Mouse (Mus musculus) midbrain, postnatal 0 days (tissue): Measurements from ENCODE around the gene Zfp213. TPM values are rescaled to one million over a fixed set of nuclear protein-coding genes. Genes with fewer than 3 reads are reported as not detected.

Source experiments
- ATAC-seq: fragments of 200-750 bp; cut with Nextera tagmentation; 2 replicates; pipeline ENCODE4 v1.8.0; 2017; ENCODE audit warnings: moderate number of reproducible peaks, mild to moderate bottlenecking, moderate TSS enrichment, moderate library complexity; ENCODE audit not compliant: low FRiP score
- DNase-seq: peaks from one replicate; pipeline ENCODE4 v3.0.0-alpha.2; 2015; ENCODE audit warnings: low spot score
- H3K27ac ChIP-seq: fragments of 300-500 bp; sonication (generic); 2 replicates; pipeline ENCODE4 v1.5.1; 2014; ENCODE audit warnings: low read depth, mild to moderate bottlenecking, low read length, mixed read lengths
- H3K27me3 ChIP-seq: fragments of 300-500 bp; sonication (generic); 2 replicates; pipeline ENCODE4 v1.6.1; 2014; ENCODE audit warnings: low read length, control low read depth, mixed read lengths; ENCODE audit not compliant: insufficient read depth
- H3K36me3 ChIP-seq: fragments of 300-500 bp; sonication (generic); 2 replicates; pipeline ENCODE4 v1.6.1; 2014; ENCODE audit warnings: low read length, control low read depth, mixed read lengths; ENCODE audit not compliant: insufficient read depth
- H3K4me1 ChIP-seq: fragments of 300-500 bp; sonication (generic); 2 replicates; pipeline ENCODE4 v1.6.1; 2014; ENCODE audit warnings: mild to moderate bottlenecking, control low read depth, antibody characterized with exemption, low read length, mixed read lengths; ENCODE audit not compliant: insufficient read depth
- H3K4me2 ChIP-seq: fragments of 300-500 bp; sonication (generic); 2 replicates; pipeline ENCODE4 v1.6.1; 2014; ENCODE audit warnings: low read depth, mild to moderate bottlenecking, low read length, mixed read lengths; ENCODE audit not compliant: poor library complexity, severe bottlenecking
- H3K4me3 ChIP-seq: fragments of 300-500 bp; sonication (generic); 2 replicates; pipeline ENCODE4 v1.5.1; 2014; ENCODE audit warnings: low read depth, mild to moderate bottlenecking, low read length, moderate library complexity
- H3K9ac ChIP-seq: fragments of 300-500 bp; sonication (generic); replicated peaks from 2 replicates; pipeline ENCODE4 v1.6.1; 2014; ENCODE audit warnings: mild to moderate bottlenecking, low read length, moderate library complexity, mixed read lengths; ENCODE audit not compliant: poor library complexity, severe bottlenecking
- H3K9me3 ChIP-seq: fragments of 300-500 bp; sonication (generic); 2 replicates; pipeline ENCODE4 v1.6.1; 2016; ENCODE audit warnings: low read length, control low read depth
- CTCF ChIP-seq: IDR thresholded peaks from 2 replicates; pipeline ENCODE4 v1.5.1; 2016; ENCODE audit warnings: antibody characterized with exemption, mild to moderate bottlenecking
- WGBS: fragments of 180-500 bp; shearing (Covaris S2); extraction: QIAGEN DNeasy Blood & Tissue Kit; methylation state at CpG from one replicate; pipeline ENCODE4 v1.1.7; 2014; 5-methylcytosine and 5-hydroxymethylcytosine counted together
- polyA plus RNA-seq: library from polyadenylated mRNA; unstranded; fragments of >200 nt; fragmentation: Nextera tagmentation; extraction: Ambion mirVana; gene quantifications from 2 replicates; pipeline ENCODE4 v1.2.1, GENCODE M21; 2015
- total RNA-seq: library from RNA; depleted of rRNA; stranded (reverse); fragments of >200 nt; gene quantifications from 2 replicates; pipeline ENCODE4 v1.2.3, GENCODE M21; 2014

Zfp213 gene
- total and polyA plus RNA-seq, 2 experiments from 2014 or later = 10.0 to 16.9 TPM

GRCm38 (mm10) chr17:23549441-23549840 is 14.6 kb downstream of the Zfp213 start:
- peak overlapping the region; percentile 64 for H3K9ac ChIP-seq
- 3% methylated on average over 9 of the region's 9 CpGs for WGBS
- no peaks in the 10 kb centered on the region for H3K9me3 ChIP-seq

DNA sequence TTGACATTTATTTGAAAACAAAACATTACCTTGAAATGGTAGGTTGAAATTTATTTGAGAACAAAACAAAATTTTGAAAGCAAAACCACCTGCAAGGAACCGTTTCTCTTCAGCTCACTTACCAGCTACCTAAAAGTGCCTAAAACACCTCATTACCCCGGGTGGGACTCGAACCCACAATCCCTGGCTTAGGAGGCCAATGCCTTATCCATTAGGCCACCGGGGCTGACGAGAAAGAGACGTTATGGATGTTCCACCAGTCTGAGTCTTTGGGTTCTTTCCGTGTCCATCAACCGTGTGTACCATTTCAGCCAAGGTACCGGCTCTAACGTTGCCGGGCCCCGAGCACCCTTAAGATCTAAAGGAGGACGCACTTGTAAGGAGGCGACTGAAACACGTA is 15.4 kb downstream of the Zfp213 start:
- 0 out of 2 replicates have a peak, but pooled peaks cover 3% of the 10 kb centered on the region for H3K4me1 ChIP-seq
- no peaks in the 10 kb centered on the region for H3K9me3 ChIP-seq
- no peak overlapping the region for H3K9ac ChIP-seq
- no peak for TF ChIP-seq CTCF
- ATAC-seq (no peak), DNase-seq (peak; percentile 86)
- H3K27me3 ChIP-seq = no peaks in the 10 kb centered on the region
- peak overlapping the region; percentile 55 for H3K4me3 ChIP-seq
- peak overlapping the region; percentile 82 for H3K4me2 ChIP-seq
- peak overlapping the region; percentile 45 for H3K27ac ChIP-seq
- 0 out of 2 replicates have a peak, but pooled peaks cover 4% of the 10 kb centered on the region for H3K36me3 ChIP-seq
- WGBS = under 1% methylated on average over 15 of the region's 15 CpGs

More at GRCm38 (mm10) chr17:23549441-23549840, 14.6 kb downstream of the Zfp213 start:
- peak overlapping the region; percentile 60 for H3K27ac ChIP-seq
- no peak for ATAC-seq
- 0 out of 2 replicates have a peak, but pooled peaks cover 4% of the 10 kb centered on the region for H3K36me3 ChIP-seq
- peak overlapping the region; percentile 82 for H3K4me2 ChIP-seq
- no peak for TF ChIP-seq CTCF
- DNase-seq = peak; percentile 55
- no peaks in the 10 kb centered on the region for H3K27me3 ChIP-seq
- 0 out of 2 replicates have a peak, but pooled peaks cover 3% of the 10 kb centered on the region for H3K4me1 ChIP-seq
- peak overlapping the region; percentile 55 for H3K4me3 ChIP-seq

- TF ChIP-seq CTCF = no peak
Observed at GRCm38 (mm10) chr17:23547681-23548443, 16.2 kb downstream of the Zfp213 start.

DNA sequence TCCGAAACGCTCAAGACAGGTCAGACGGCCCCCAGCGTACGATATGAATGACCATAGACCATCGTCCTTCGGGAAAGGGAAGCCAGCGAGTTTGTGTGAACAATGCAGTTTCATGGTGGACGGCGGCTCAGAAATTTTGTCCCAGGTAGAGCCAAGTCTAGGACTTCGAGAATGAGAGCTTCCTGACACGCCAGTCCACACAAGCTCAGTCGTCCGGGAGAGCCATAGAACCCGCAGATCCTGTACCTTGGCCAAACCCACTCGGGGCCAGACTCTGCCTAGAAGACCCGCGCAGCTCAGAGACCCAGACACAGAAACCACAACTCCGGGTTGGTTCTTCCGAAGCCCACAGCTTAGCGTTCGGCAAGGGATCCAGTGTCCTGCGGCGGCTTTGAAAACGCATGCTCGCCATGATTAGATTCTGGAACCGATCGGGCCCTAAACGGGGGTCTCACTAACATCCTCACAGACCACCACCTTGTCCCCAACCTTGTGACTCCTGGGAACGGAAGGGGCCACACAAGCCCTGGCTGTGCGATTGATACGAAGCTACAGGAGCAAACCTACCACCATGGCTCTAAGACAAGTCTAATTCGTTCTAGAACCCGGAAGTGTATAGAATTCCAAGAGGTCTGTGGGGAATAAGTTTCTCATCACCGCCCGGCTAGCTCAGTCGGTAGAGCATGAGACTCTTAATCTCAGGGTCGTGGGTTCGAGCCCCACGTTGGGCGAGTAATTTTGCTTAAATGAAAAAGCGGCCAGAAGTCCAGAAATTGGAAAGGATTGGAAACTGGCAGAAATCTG is 17.1 kb downstream of the Zfp213 start:
- H3K4me3 ChIP-seq = peak overlapping the region; percentile 64
- peak overlapping the region; percentile 57 for H3K4me2 ChIP-seq
- H3K9ac ChIP-seq = peak overlapping the region; percentile 62
- DNase-seq (peak; percentile 90), ATAC-seq (0 out of 2 replicates have a peak, but pooled peaks have one; percentile 11)
- no peak for TF ChIP-seq CTCF
- peak overlapping the region; percentile 64 for H3K27ac ChIP-seq
- H3K9me3 ChIP-seq = no peaks in the 10 kb centered on the region
- H3K36me3 ChIP-seq = no peaks in the 10 kb centered on the region
- H3K4me1 ChIP-seq = 0 out of 2 replicates have a peak, but pooled peaks cover 2% of the 10 kb centered on the region
- whole genome bisulfite sequencing = under 1% methylated on average over 42 of the region's 42 CpGs
- no peaks in the 10 kb centered on the region for H3K27me3 ChIP-seq

More at GRCm38 (mm10) chr17:23547681-23548443, 16.2 kb downstream of the Zfp213 start:
- DNase-seq = no peak
- 0 out of 2 replicates have a peak, but pooled peaks cover 3% of the 10 kb centered on the region for H3K4me1 ChIP-seq
- H3K4me2 ChIP-seq = peak overlapping the region; percentile 57; the same call in 1 of the 2 replicates
- H3K36me3 ChIP-seq = no peaks in the 10 kb centered on the region
- H3K27ac ChIP-seq = no peak overlapping the region
- H3K9ac ChIP-seq = no peak overlapping the region
- H3K27me3 ChIP-seq = no peaks in the 10 kb centered on the region
- no peak for ATAC-seq
- H3K4me3 ChIP-seq = peak overlapping the region; percentile 64; the same call in 1 of the 2 replicates
- 60% methylated on average over 11 of the region's 11 CpGs for WGBS
- no peaks in the 10 kb centered on the region for H3K9me3 ChIP-seq

GRCm38 (mm10) chr17:23546333-23546701 is 17.7 kb downstream of the Zfp213 start:
- WGBS = under 1% methylated on average over 20 of the region's 20 CpGs
- ATAC-seq (0 out of 2 replicates have a peak, but pooled peaks have one; percentile 36), DNase-seq (peak; percentile 84)
- peak overlapping the region; percentile 57 for H3K4me2 ChIP-seq
- no peaks in the 10 kb centered on the region for H3K36me3 ChIP-seq
- H3K9ac ChIP-seq = peak overlapping the region; percentile 62
- no peaks in the 10 kb centered on the region for H3K4me1 ChIP-seq
- H3K4me3 ChIP-seq = peak overlapping the region; percentile 64
- H3K27me3 ChIP-seq = no peaks in the 10 kb centered on the region
- H3K9me3 ChIP-seq = no peaks in the 10 kb centered on the region
- TF ChIP-seq CTCF = no peak
- peak overlapping the region; percentile 64; the same call in 1 of the 2 replicates for H3K27ac ChIP-seq
